Mouse (Mus musculus): Measurements from ENCODE around the gene Fgf22. TPM values are rescaled to one million over a fixed set of nuclear protein-coding genes. Genes with fewer than 3 reads are reported as not detected.

Fgf22 gene
- total RNA-seq, 1 experiment, result 1.5 TPM

- Histone ChIP-seq H3K9me3 (ENCODE audit: control insufficient read depth, insufficient read depth, low read depth, low read length) (no peaks in the 10 kb centered on the region), H3K27ac (ENCODE audit: insufficient read depth, low read depth, low read length, poor library complexity, severe bottlenecking) (no peak overlapping the region; the same call in 1 of the 2 replicates), H3K4me1 (ENCODE audit: control insufficient read depth in 2 of 2, insufficient read depth in 2 of 2, low read length in 2 of 2, poor library complexity in 1 of 2) (peaks cover 2 to 20% of the 10 kb centered on the region in 2 experiments; a peak in 1 of 4 replicates), H3K9ac (ENCODE audit: insufficient read depth, low read depth, low read length, poor library complexity, severe bottlenecking) (no peak overlapping the region), H3K4me3 (ENCODE audit: insufficient read depth in 1 of 2, low read depth in 1 of 2, low read length in 2 of 2, poor library complexity in 1 of 2, severe bottlenecking in 1 of 2) (no peak overlapping the region), H3K36me3 (ENCODE audit: control insufficient read depth, insufficient read depth, low read length, poor library complexity, severe bottlenecking) (peaks cover 49% of the 10 kb centered on the region)
- in situ Hi-C loops (cut with MboI; ENCODE audit: low sequenced_read_pairs in 2 of 2, unreplicated experiment in 2 of 2), result no loop called here
- no peak for DNase-seq (ENCODE audit: low read depth, low spot score)
- TF ChIP-seq ZC3H11A (IDR thresholded peaks at IDR 0.05; ENCODE audit: borderline replicate concordance, low read depth, low read length), result no peak
- TF ChIP-seq HCFC1 (IDR thresholded peaks at IDR 0.05; ENCODE audit: borderline replicate concordance, insufficient read depth, low read length), result no peak
- no peak for TF ChIP-seq ZNF384 (IDR thresholded peaks at IDR 0.05; ENCODE audit: low read depth, low read length)
- no peak for TF ChIP-seq MAFK (IDR thresholded peaks at IDR 0.05; ENCODE audit: insufficient read depth, low read depth, low read length)
Measured at GRCm38 (mm10) chr10:79762875-79763274, 8.0 kb downstream of the Fgf22 start.

- TF ChIP-seq ZNF384 (IDR thresholded peaks at IDR 0.05; ENCODE audit: low read depth, low read length), result no peak
- in situ Hi-C loops (cut with MboI; ENCODE audit: low sequenced_read_pairs in 2 of 2, unreplicated experiment in 2 of 2), result no loop called here
- Histone ChIP-seq H3K9me3 (ENCODE audit: control insufficient read depth, insufficient read depth, low read depth, low read length) (no peaks in the 10 kb centered on the region), H3K9ac (ENCODE audit: insufficient read depth, low read depth, low read length, poor library complexity, severe bottlenecking) (0 out of 2 replicates have a peak overlapping the region, but pooled peaks have one; percentile 4), H3K4me1 (ENCODE audit: control insufficient read depth in 2 of 2, insufficient read depth in 2 of 2, low read length in 2 of 2, poor library complexity in 1 of 2) (peaks cover 2 to 18% of the 10 kb centered on the region in 2 experiments; a peak in 1 of 4 replicates), H3K36me3 (ENCODE audit: control insufficient read depth, insufficient read depth, low read length, poor library complexity, severe bottlenecking) (peaks cover 37% of the 10 kb centered on the region), H3K4me3 (ENCODE audit: insufficient read depth in 1 of 2, low read depth in 1 of 2, low read length in 2 of 2, poor library complexity in 1 of 2, severe bottlenecking in 1 of 2) (no peak overlapping the region), H3K27ac (ENCODE audit: insufficient read depth, low read depth, low read length, poor library complexity, severe bottlenecking) (no peak overlapping the region)
- no peak for DNase-seq (ENCODE audit: low read depth, low spot score)
Measured at GRCm38 (mm10) chr10:79764234-79764633, 9.4 kb downstream of the Fgf22 start.

GRCm38 (mm10) chr10:79765228-79765745, 10.4 kb downstream of the Fgf22 start:
- no peak for DNase-seq (ENCODE audit: low read depth, low spot score)
- peak overlapping the region; percentile 95; the same call in 1 of the 2 replicates for H3K9ac ChIP-seq (ENCODE audit: insufficient read depth, low read depth, low read length, poor library complexity, severe bottlenecking)
- no peak overlapping the region for H3K27ac ChIP-seq (ENCODE audit: insufficient read depth, low read depth, low read length, poor library complexity, severe bottlenecking)
- peaks cover 2 to 17% of the 10 kb centered on the region in 2 experiments; a peak in 1 of 4 replicates for H3K4me1 ChIP-seq (ENCODE audit: control insufficient read depth in 2 of 2, insufficient read depth in 2 of 2, low read length in 2 of 2, poor library complexity in 1 of 2)
- no peaks in the 10 kb centered on the region for H3K9me3 ChIP-seq (ENCODE audit: control insufficient read depth, insufficient read depth, low read depth, low read length)
- TF ChIP-seq HCFC1 (IDR thresholded peaks at IDR 0.05; ENCODE audit: borderline replicate concordance, insufficient read depth, low read length) (no peak), ZC3H11A (IDR thresholded peaks at IDR 0.05; ENCODE audit: borderline replicate concordance, low read depth, low read length) (no peak), CHD2 (IDR thresholded peaks at IDR 0.05; ENCODE audit: low read depth, low read length) (no peak), MAFK (IDR thresholded peaks at IDR 0.05; ENCODE audit: insufficient read depth, low read depth, low read length) (no peak), ZNF384 (IDR thresholded peaks at IDR 0.05; ENCODE audit: low read depth, low read length) (no peak)
- H3K4me3 ChIP-seq (ENCODE audit: insufficient read depth in 1 of 2, low read depth in 1 of 2, low read length in 2 of 2, poor library complexity in 1 of 2, severe bottlenecking in 1 of 2), result peak overlapping the region; percentile 88 to 93; a peak in 3 of 4 replicates
- peaks cover 35% of the 10 kb centered on the region for H3K36me3 ChIP-seq (ENCODE audit: control insufficient read depth, insufficient read depth, low read length, poor library complexity, severe bottlenecking)
- in situ Hi-C loops (cut with MboI; ENCODE audit: low sequenced_read_pairs in 2 of 2, unreplicated experiment in 2 of 2), result no loop called here

GRCm38 (mm10) chr10:79766001-79766507, 11.2 kb downstream of the Fgf22 start:
- no peaks in the 10 kb centered on the region for H3K9me3 ChIP-seq (ENCODE audit: control insufficient read depth, insufficient read depth, low read depth, low read length)
- TF ChIP-seq ZC3H11A (IDR thresholded peaks at IDR 0.05; ENCODE audit: borderline replicate concordance, low read depth, low read length), result no peak
- TF ChIP-seq ZNF384 (IDR thresholded peaks at IDR 0.05; ENCODE audit: low read depth, low read length), result no peak
- TF ChIP-seq MAFK (IDR thresholded peaks at IDR 0.05; ENCODE audit: insufficient read depth, low read depth, low read length), result no peak
- TF ChIP-seq CHD2 (IDR thresholded peaks at IDR 0.05; ENCODE audit: low read depth, low read length), result no peak
- peak overlapping the region; percentile 88 to 93 for H3K4me3 ChIP-seq (ENCODE audit: insufficient read depth in 1 of 2, low read depth in 1 of 2, low read length in 2 of 2, poor library complexity in 1 of 2, severe bottlenecking in 1 of 2)
- no peak for DNase-seq (ENCODE audit: low read depth, low spot score)
- peak overlapping the region; percentile 95 for H3K9ac ChIP-seq (ENCODE audit: insufficient read depth, low read depth, low read length, poor library complexity, severe bottlenecking)
- peaks cover 2 to 17% of the 10 kb centered on the region in 2 experiments; a peak in 1 of 4 replicates for H3K4me1 ChIP-seq (ENCODE audit: control insufficient read depth in 2 of 2, insufficient read depth in 2 of 2, low read length in 2 of 2, poor library complexity in 1 of 2)
- H3K36me3 ChIP-seq (ENCODE audit: control insufficient read depth, insufficient read depth, low read length, poor library complexity, severe bottlenecking), result peaks cover 29% of the 10 kb centered on the region
- H3K27ac ChIP-seq (ENCODE audit: insufficient read depth, low read depth, low read length, poor library complexity, severe bottlenecking), result peak overlapping the region; percentile 88; the same call in 1 of the 2 replicates
- in situ Hi-C loops (cut with MboI; ENCODE audit: low sequenced_read_pairs in 2 of 2, unreplicated experiment in 2 of 2), result no loop called here
